Mouse (Mus musculus) CD8-positive naive resting alpha-beta T cell, adult 57 days (primary cell): ENCODE results near the gene Astn2. TPM values are rescaled to one million over a fixed set of nuclear protein-coding genes. Genes with fewer than 3 reads are reported as not detected.

ENCODE experiments used
- total RNA-seq: library from RNA; stranded (reverse); gene quantifications from one replicate; pipeline ENCODE4 v1.2.4, GENCODE M21; 2023

Astn2 gene
- total RNA-seq = not detected

GRCm38 (mm10) chr4:66404201-66404711, at the start of gene Astn2:
Gene Astn2, minus strand, starts transcription at chr4:66404611.

GRCm38 (mm10) chr4:65604504-65605150, 799.8 kb downstream of the Astn2 start, which contains the start of gene Trim32:
Gene Trim32, plus strand, starts transcription at chr4:65604986.

